Mouse (Mus musculus) right cerebral cortex, postnatal 10 days (tissue): ENCODE measurements around the gene Cacna1g.
A peak's percentile ranks its signal among the peaks of the same experiment; 100 is the strongest.

ENCODE experiments used
- DNase-seq, 2 experiments: peaks; one replicate each; pipeline ENCODE4 v3.0.0; 2021; ENCODE audit warnings: low spot score in 2 of 2

Cacna1g gene

DNA sequence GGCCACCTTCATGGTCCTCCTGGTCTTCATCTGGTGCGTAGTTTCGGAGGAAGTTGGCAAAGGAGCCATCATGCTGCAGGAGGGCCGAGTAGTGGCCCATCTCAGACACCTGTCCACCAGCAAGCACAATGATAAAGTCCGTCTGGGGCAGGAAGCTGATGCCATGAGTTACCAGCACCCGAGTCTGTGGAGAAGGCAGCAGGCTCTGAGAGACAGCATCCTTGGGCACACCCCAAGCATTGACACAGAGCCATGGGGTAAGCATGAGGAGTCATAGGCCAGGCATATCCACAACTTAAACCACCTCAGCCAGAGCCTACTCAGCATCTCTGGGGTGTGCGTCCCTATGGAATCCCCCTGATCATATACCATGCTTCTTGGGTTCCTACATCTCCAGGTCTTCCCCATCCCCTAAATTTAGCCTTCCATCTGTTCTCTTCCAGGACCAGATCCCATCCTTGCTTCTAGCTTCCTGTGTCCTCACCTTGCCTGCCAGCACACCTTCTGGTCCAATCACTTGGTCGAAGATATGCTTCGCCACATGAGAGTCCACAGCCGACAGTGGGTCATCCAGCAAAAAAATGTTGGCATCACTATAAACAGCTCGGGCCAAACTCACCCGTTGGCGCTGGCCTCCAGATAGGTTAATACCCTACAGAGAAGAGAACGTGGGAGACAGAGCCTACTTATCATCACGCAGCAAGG is 112.7 kb downstream of the Cacna1g start:
- DNase-seq: no peak

DNA sequence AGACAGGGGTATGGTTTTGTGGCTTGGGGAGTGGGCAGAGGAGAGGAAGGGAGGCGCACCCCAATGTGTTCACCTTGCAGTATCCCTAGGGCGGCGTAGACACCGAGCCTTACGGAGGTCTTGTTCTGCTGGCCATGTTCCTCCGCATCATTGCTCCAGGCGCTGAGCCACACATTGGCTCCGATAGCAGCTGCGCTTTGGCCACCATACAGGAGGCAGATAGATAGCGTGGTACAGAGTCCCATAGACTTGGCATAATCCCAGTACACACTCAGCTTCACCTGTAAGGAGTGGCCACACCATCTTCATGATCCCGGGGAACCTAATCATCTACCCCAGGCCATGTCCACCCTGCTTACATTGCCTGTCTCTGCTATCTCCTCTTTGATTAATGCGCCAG is 114.8 kb downstream of the Cacna1g start:
- peak in 1 of 2 experiments; percentile 18 for DNase-seq
